Mouse (Mus musculus): ENCODE results near the gene Ndrg3.

DNA sequence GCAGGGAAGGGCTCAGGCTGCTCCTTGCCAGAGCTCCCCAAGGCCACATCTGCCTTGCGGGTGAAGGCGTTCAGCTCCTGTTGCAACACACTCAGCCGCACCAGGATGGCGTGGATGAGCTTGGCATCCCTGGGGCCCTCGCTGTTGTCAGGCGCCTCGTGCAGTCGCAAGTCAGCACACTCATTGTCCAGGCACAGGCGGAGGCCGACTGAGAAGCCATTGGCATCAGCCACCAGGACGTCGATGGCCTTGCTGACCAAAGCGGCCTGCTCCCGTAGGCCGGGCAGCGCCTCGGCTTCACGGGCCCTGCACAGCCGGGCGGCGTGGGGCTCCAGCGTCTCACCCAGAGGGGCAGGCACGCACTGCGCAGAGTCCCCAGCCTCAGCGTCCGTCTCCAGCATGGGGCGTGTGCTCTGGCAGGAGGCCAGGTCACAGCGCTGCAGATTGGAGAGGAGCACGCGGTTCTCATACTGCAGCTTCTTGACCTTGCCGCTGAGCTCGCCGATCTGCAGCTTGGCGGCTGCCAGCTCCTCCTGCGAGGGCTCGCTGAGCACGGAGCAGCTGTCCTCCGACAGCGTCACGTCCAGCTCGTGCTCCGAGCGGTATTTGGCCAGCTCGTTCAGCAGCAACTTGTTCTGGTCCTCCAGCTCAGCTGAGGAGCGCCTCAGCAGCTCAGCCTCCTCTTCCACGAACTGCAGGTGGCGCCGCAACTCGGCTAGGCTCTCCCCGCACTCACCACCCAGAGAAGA is 48.2 kb upstream of the Ndrg3 start:
- TF ChIP-seq CTCF (IDR thresholded peaks at IDR 0.05; ENCODE audit: low read depth), result peak; percentile 23; the same call in 1 of the 2 replicates
- no peak for TF ChIP-seq EP300 (IDR thresholded peaks at IDR 0.05; ENCODE audit: low read depth)
